In genomic region chr5:88364768-88365167, GRCm38 (mm10) we compare ENCODE assay signal across 9 mouse cellular contexts. TPM values are rescaled to one million over a fixed set of nuclear protein-coding genes. Genes with fewer than 3 reads are reported as not detected.
DNase-seq lines count a peak whose midpoint lies in the region; ATAC-seq and TF ChIP-seq lines count a peak whose summit lies in the region.
"Had no signal": no experiment of that assay in that cellular context is flagged by ENCODE, and none has a peak within 500 bp of the region (broad histone marks: within the 10 kb centered on the region; RNA-seq: fewer than 3 reads in every experiment).

No protein-coding gene starts in this region.

- no peaks in the 10 kb centered on the region for H3K4me1 ChIP-seq in forebrain, embryonic 11.5 days (replicated peaks; ENCODE audit: control insufficient read depth, insufficient read depth, low read length)
- H3K4me1 ChIP-seq in forebrain, embryonic 16.5 days (replicated peaks; ENCODE audit: control insufficient read depth, insufficient read depth, low read length) = no peaks in the 10 kb centered on the region
- H3K4me1 ChIP-seq in thymus, adult 2 months (replicated peaks; ENCODE audit: control insufficient read depth, insufficient read depth, low read length) = no peaks in the 10 kb centered on the region
- no peaks in the 10 kb centered on the region for H3K4me1 ChIP-seq in midbrain, postnatal 0 days (ENCODE audit: insufficient read depth, low read length)

- no peak for ATAC-seq in forebrain, embryonic 11.5 days (replicated peaks; ENCODE audit: low FRiP score)
- ATAC-seq in forebrain, embryonic 16.5 days = no peak
- no peak for ATAC-seq in midbrain, postnatal 0 days (ENCODE audit: low FRiP score)

- no peak for TF ChIP-seq CTCF in thymus, adult 2 months (IDR thresholded peaks at IDR 0.05; ENCODE audit: borderline replicate concordance, control insufficient read depth, extremely low read depth, insufficient read depth, low read length, poor library complexity)
- peak; percentile 66 for TF ChIP-seq CTCF in midbrain, postnatal 0 days (IDR thresholded peaks at IDR 0.05)

- WGBS in forebrain, embryonic 11.5 days = 5% methylated on average over 4 of the region's 5 CpGs
- WGBS in forebrain, embryonic 16.5 days = 6% methylated on average over 5 of the region's 5 CpGs
- WGBS in thymus, adult 2 months = 4% methylated on average over 5 of the region's 5 CpGs
- WGBS in midbrain, postnatal 0 days = 7% methylated on average over 5 of the region's 5 CpGs

- no peak for TF ChIP-seq POLR2A in thymus, adult 2 months (IDR thresholded peaks at IDR 0.05; ENCODE audit: control insufficient read depth, extremely low read depth, insufficient read depth, low read length, poor library complexity)

- peak; percentile 69 for DNase-seq in forebrain, embryonic 11.5 days (ENCODE audit: low spot score)
- peak; percentile 9 for DNase-seq in thymus, adult 2 months
- no peak for DNase-seq in thymus, adult 18-20 months
- DNase-seq in embryo, embryonic 10.5 days (ENCODE audit: low spot score) = peak; percentile 78
- peak; percentile 9 to 64 for DNase-seq in layer of hippocampus, adult 8-10 months (ENCODE audit: low spot score in 2 of 2)
- DNase-seq in midbrain, postnatal 0 days (ENCODE audit: low spot score) = peak; percentile 13
- no peak for DNase-seq in heart, adult 8-10 months (ENCODE audit: low spot score)

- no peak overlapping the region for H3K4me2 ChIP-seq in forebrain, embryonic 11.5 days (ENCODE audit: low read depth, low read length, severe bottlenecking)
- no peak overlapping the region for H3K4me2 ChIP-seq in forebrain, embryonic 16.5 days (ENCODE audit: low read length)
- H3K4me2 ChIP-seq in midbrain, postnatal 0 days (ENCODE audit: low read depth, low read length, poor library complexity, severe bottlenecking) = no peak overlapping the region

- no peak overlapping the region for H3K27ac ChIP-seq in forebrain, embryonic 11.5 days (ENCODE audit: low read depth, low read length)
- no peak overlapping the region for H3K27ac ChIP-seq in forebrain, embryonic 16.5 days (ENCODE audit: low read length)
- H3K27ac ChIP-seq in thymus, adult 2 months (ENCODE audit: control insufficient read depth, insufficient read depth, low read length) = no peak overlapping the region
- no peak overlapping the region for H3K27ac ChIP-seq in midbrain, postnatal 0 days (ENCODE audit: low read depth, low read length)

- no peaks in the 10 kb centered on the region for H3K36me3 ChIP-seq in forebrain, embryonic 11.5 days (ENCODE audit: control insufficient read depth, insufficient read depth, low read length)
- no peaks in the 10 kb centered on the region for H3K36me3 ChIP-seq in forebrain, embryonic 16.5 days (ENCODE audit: control insufficient read depth, insufficient read depth)
- H3K36me3 ChIP-seq in thymus, adult 2 months (ENCODE audit: control insufficient read depth, insufficient read depth, low read length) = no peaks in the 10 kb centered on the region
- H3K36me3 ChIP-seq in midbrain, postnatal 0 days (ENCODE audit: insufficient read depth, low read length) = no peaks in the 10 kb centered on the region

- H3K9ac ChIP-seq in forebrain, embryonic 11.5 days (ENCODE audit: low read length) = no peak overlapping the region
- H3K9ac ChIP-seq in forebrain, embryonic 16.5 days (replicated peaks; ENCODE audit: low read depth, low read length) = no peak overlapping the region
- H3K9ac ChIP-seq in midbrain, postnatal 0 days (replicated peaks; ENCODE audit: low read length, poor library complexity, severe bottlenecking) = no peak overlapping the region

- H3K27me3 ChIP-seq in forebrain, embryonic 11.5 days (ENCODE audit: control insufficient read depth, insufficient read depth, low read length) = no peaks in the 10 kb centered on the region
- no peaks in the 10 kb centered on the region for H3K27me3 ChIP-seq in forebrain, embryonic 16.5 days (replicated peaks; ENCODE audit: control insufficient read depth, insufficient read depth, low read length)
- H3K27me3 ChIP-seq in thymus, adult 2 months (ENCODE audit: control insufficient read depth, insufficient read depth, low read length) = no peaks in the 10 kb centered on the region
- H3K27me3 ChIP-seq in midbrain, postnatal 0 days (ENCODE audit: insufficient read depth, low read length) = no peaks in the 10 kb centered on the region

- no peak overlapping the region for H3K4me3 ChIP-seq in forebrain, embryonic 11.5 days (ENCODE audit: low read depth, low read length)
- H3K4me3 ChIP-seq in forebrain, embryonic 16.5 days (replicated peaks; ENCODE audit: low read length) = no peak overlapping the region
- H3K4me3 ChIP-seq in thymus, adult 2 months (ENCODE audit: control insufficient read depth, insufficient read depth, low read length) = no peak overlapping the region
- no peak overlapping the region for H3K4me3 ChIP-seq in midbrain, postnatal 0 days (ENCODE audit: low read depth, low read length)

- no peaks in the 10 kb centered on the region for H3K9me3 ChIP-seq in forebrain, embryonic 11.5 days (ENCODE audit: control insufficient read depth, low read length)
- H3K9me3 ChIP-seq in forebrain, embryonic 16.5 days (ENCODE audit: control insufficient read depth, low read length) = no peaks in the 10 kb centered on the region
- no peaks in the 10 kb centered on the region for H3K9me3 ChIP-seq in midbrain, postnatal 0 days (ENCODE audit: low read length)

RNA-seq across cellular contexts. Expression of gene Amtn, which starts 11.1 kb away (rescaled TPM):
- polyA plus RNA-seq in forebrain, embryonic 11.5 days (2014; fragmentation: Nextera tagmentation; extraction: Ambion mirVana) = not detected in 2 replicates
- not detected in 2 replicates for polyA plus RNA-seq in forebrain, embryonic 16.5 days (2015; fragmentation: Nextera tagmentation; extraction: Ambion mirVana)
- 1.9 and 2.2 TPM in 2 replicates for polyA plus RNA-seq in thymus, adult 2 months (2012; rRNA removed)
- total RNA-seq in layer of hippocampus, adult 8-10 months (2022) = not detected
- not detected in 2 replicates for total RNA-seq in midbrain, postnatal 0 days (2014; rRNA removed)
- polyA plus RNA-seq in midbrain, postnatal 0 days (2015; fragmentation: Nextera tagmentation; extraction: Ambion mirVana) = not detected in 2 replicates
- under 1 TPM in 1 of 4 experiments, not detected in 3; 0.50 TPM for total RNA-seq in heart, adult 8-10 months (2022)
- polyA plus RNA-seq: spleen, adult 2 months had no signal

RNA-seq across cellular contexts. Expression of gene Prol1, which starts 47.7 kb away (rescaled TPM):
- not detected in 2 replicates for polyA plus RNA-seq in forebrain, embryonic 11.5 days (2014; fragmentation: Nextera tagmentation; extraction: Ambion mirVana)
- not detected in 2 replicates for polyA plus RNA-seq in forebrain, embryonic 16.5 days (2015; fragmentation: Nextera tagmentation; extraction: Ambion mirVana)
- polyA plus RNA-seq in thymus, adult 2 months (2012; rRNA removed) = not detected in 2 replicates
- total RNA-seq in layer of hippocampus, adult 8-10 months (2022) = not detected
- total RNA-seq in midbrain, postnatal 0 days (2014; rRNA removed) = not detected in 2 replicates
- polyA plus RNA-seq in midbrain, postnatal 0 days (2015; fragmentation: Nextera tagmentation; extraction: Ambion mirVana) = not detected in 2 replicates
- total RNA-seq in heart, adult 8-10 months (2022) = not detected
- polyA plus RNA-seq: spleen, adult 2 months had no signal

Comparison
In these comparisons a context has a peak if more than half of its experiments do, and no peak if none do; other contexts are left out.
1. DNase-seq: peak in forebrain, embryonic 11.5 days (single experiment), thymus, adult 2 months (single experiment), embryo, embryonic 10.5 days (single experiment), layer of hippocampus, adult 8-10 months (2 of 2) and midbrain, postnatal 0 days (single experiment); none in thymus, adult 18-20 months (0 of 2) and heart, adult 8-10 months (single experiment).